Mouse (Mus musculus): Measurements from ENCODE around the gene C330021F23Rik.
"Not testable (repeated sequence)": the region's sequence is repeated elsewhere in the genome, so short reads cannot be mapped to it uniquely, and the experiment has no call there.

The C330021F23Rik gene

GRCm38 (mm10) chr8:3567641-3568371, at the start of gene C330021F23Rik:
C330021F23Rik (plus strand) TSS chr8:3567990.
- DNase-seq (ENCODE audit: low spot score), result no peak

DNA sequence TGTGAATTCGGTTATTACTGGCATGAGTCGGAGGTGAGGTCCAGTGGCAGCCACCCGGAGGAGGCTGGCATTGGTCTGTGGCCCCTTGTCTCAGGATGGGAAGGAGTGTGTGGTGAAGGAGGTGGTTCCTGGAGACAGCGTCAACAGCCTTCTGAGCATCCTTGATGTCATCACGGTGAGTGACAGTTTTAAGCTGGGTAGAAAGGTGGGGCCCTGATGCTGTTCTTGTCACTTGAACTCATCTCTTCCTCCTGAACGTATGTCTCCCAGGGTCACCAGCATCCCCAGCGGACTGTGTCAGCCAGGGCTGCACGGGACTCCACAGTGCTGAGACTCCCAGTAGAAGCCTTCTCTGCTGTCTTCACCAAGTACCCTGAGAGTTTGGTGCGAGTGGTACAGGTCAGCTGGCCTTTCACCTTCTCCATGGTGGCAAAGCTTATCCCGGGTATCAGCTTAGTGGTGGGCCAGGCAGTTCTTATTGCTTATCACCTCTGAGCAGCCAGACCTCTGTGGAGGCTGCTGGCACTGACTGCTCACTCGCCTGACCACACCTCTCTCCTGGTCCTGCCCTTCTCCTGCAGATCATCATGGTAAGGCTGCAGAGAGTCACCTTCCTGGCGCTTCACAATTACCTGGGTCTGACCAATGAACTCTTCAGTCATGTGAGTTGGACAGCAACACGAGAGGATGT, 45.6 kb upstream of the C330021F23Rik start:
- DNase-seq (ENCODE audit: low spot score), result no peak

GRCm38 (mm10) chr8:3530816-3531215, 37.0 kb upstream of the C330021F23Rik start:
- no peak for DNase-seq (ENCODE audit: low spot score)

- DNase-seq (ENCODE audit: low spot score), result no peak
These were observed 35.9 kb upstream of the C330021F23Rik start for GRCm38 (mm10) chr8:3531936-3532335.

DNA sequence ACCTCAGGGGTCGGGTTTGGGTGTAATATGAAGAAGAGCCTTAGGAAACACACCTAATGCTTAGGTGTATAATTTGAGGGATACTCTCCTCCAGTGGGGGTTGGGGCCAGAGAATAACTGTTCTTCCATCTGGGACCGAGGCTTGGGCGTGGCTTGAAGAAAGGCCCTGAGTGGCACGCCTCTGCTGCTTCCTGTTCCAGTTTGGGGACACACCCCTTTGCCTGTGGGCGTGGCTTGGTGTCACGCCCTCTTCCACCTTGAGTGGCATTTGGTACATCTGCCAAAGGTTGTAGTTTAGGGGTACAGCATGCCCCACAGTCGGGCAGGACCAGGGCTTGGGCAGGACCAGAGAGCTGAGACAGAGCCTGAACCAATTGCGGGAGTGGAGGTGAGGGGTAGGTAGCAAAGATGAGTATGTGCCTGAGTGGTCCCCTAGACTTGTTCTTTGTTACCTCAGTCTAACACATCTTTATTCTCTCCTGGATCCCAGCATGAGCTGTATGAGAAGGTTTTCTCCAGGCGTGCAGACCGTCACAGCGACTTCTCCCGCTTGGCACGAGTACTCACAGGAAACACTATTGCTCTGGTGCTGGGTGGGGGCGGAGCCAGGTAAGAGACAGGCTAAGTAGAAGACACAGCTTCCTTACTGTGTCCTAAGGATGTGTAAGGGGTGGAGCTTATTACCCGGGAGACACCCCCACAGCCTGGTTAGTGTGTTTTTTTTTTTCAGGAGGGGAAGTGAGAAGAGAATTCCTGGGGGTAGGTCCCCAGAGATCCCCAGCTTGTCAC, 31.5 kb upstream of the C330021F23Rik start:
- DNase-seq (ENCODE audit: low spot score), result peak; percentile 59

- no peak for DNase-seq (ENCODE audit: low spot score)
These were observed 30.9 kb upstream of the C330021F23Rik start for GRCm38 (mm10) chr8:3536940-3537339.

- DNase-seq (ENCODE audit: low spot score), result no peak
These were observed 30.1 kb upstream of the C330021F23Rik start for GRCm38 (mm10) chr8:3537666-3538065.

- DNase-seq (ENCODE audit: low spot score), result no peak
These were observed 28.6 kb upstream of the C330021F23Rik start for GRCm38 (mm10) chr8:3539146-3539545.

DNA sequence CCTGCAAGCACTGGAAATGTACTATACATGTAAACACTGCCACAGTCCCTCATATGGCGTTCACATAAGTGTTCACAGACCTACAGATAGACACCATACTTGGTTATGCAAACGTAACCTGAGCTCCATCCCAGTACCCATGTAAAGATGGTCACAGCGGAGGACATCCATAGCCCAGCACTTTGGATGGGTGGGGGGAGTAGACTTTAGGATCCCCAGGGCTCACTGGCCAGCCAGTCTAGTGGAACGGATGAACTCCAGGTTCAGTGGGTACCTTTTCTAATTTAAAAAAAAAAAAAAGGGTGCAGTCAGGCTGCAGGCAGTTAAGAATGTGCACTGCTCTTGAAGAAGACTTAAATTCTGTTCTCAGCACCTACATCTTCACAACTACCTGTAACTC, 27.7 kb upstream of the C330021F23Rik start:
- no peak for DNase-seq (ENCODE audit: low spot score)

- DNase-seq (ENCODE audit: low spot score), result no peak
These were observed 21.3 kb upstream of the C330021F23Rik start for GRCm38 (mm10) chr8:3546511-3546910.

GRCm38 (mm10) chr8:3552240-3552639, 15.6 kb upstream of the C330021F23Rik start:
- DNase-seq (ENCODE audit: low spot score), result no peak

GRCm38 (mm10) chr8:3556114-3556513, 11.7 kb upstream of the C330021F23Rik start:
- no peak for DNase-seq (ENCODE audit: low spot score)

GRCm38 (mm10) chr8:3568378-3568777, 588 bp downstream of the C330021F23Rik start:
- no peak for DNase-seq (ENCODE audit: low spot score)

- no peak for DNase-seq (ENCODE audit: low spot score)
These were observed 2.0 kb downstream of the C330021F23Rik start for GRCm38 (mm10) chr8:3569784-3570183.

GRCm38 (mm10) chr8:3574546-3574945, 6.8 kb downstream of the C330021F23Rik start:
- no peak for DNase-seq (ENCODE audit: low spot score)

DNA sequence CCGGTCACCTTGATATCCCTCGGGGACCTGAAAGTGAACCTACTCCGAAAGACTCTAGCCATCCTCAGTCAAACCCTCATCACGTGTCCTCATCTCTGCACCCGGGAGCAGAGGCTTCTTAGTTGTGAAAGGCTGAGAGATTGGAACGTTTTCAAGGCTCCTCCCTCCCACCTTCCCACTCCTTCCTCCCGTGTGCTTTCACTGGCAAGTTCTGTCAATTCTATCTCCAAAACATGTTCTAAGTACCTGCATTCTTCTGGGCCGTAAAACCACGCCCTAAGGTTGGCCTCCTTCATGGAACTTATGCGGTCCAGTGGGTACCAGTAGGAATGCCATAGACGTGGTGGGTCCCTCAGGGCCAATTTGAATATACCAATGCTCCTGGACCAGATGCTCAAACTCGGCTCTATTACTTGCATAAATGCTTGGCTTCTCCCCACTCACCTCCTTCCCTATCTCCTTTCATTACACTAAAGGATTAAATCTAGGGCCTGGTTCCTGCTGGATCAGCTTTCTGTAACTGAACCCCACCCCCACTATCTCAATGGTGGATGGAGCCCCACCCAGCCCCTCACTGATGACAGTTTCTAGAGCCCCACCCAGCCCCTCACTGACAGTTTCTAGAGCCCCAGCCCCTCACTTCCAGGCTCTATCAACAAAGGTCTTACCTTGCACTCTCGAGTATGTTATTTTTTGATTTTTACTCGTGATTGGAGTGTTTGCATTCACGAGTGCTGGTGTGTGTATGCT, 8.6 kb downstream of the C330021F23Rik start:
- no peak for DNase-seq (ENCODE audit: low spot score)

DNA sequence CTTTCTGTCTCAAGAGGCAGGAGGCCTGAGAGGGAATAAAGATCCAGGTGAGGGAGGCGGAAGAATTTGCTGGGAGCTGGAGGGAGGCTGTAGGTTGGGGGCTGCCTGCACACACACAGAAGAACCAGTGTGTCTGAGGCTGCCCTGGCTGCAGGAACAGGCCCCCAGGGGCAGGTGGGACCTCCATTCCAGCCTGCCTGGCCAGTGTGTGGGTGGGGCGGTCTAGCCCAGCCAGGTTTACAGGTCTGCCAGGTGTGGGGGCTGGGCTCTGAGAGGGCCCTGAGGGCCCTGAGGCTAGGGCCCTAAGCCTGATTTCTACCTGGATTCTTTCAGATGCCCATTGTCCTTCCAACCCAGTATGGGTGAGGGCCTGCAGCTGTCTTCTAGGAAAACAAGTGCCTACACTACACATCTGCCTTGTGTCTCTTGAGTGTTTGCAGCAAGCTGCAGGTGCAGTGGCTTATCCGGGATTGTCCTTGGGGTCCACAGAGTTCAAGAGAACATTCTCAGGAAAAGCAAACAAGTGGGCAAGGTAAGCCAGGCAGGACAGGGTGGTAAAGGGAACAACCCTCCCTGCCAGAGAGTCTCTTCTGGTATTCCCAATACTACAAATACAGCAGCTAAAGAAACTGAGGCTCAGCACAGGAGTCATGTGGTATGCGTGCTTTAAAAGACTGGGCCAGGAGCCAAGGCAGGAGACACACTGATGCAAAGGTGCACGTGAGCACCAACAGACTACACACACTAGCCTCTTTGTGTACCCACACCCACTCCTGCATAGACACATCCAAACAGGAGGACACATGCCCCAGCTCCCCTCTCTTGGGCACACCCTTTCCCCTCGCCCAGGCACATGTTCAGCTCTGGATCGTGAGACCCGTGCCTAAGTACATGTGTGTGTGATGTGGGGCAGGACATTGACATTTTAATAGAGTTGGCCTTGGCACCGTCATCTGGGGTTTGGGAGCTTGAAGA, 11.9 kb downstream of the C330021F23Rik start:
- DNase-seq (ENCODE audit: low spot score), result no peak

DNA sequence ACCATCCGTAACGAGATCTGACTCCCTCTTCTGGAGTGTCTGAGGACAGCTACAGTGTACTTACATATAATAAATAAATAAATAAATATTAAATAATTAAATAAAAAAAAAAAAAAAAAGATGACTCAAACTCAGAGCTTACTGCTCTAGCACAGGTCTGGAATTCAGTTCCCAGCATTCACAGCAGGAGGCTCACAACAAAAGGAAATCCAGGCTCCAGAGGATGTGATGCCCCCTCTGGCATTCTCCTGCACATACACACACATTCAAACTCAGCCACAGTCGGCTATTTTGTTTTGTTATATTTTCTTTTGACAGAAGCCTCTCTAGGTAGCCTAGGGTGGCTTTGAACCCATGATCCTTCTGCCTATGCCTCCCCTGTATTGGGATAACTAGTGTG, 14.2 kb downstream of the C330021F23Rik start:
- not testable (repeated sequence) for DNase-seq (ENCODE audit: low spot score)

GRCm38 (mm10) chr8:3586452-3586851, 18.7 kb downstream of the C330021F23Rik start:
- no peak for DNase-seq (ENCODE audit: low spot score)

DNA sequence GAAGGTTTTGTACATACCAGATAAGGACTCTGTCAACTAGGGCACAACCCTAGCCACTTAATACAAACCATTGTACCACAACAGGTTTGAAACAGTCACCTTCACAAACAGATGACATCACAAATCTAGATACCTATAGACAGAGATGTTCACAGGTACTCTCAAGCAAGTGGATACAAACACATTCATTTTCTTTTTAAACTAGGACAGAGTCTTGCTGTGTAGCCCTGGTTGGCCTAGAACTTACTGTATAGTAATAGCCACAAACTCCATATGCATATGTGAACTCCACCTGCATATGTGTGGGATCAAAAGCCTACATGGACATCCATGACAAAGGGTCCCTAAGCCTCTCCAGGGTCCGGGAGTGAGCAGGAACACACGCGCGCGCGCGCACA, 19.2 kb downstream of the C330021F23Rik start, which contains the start of gene Camsap3:
Camsap3 (plus strand) TSS at position 301 of the 398 bp plus-strand sequence.
- DNase-seq (ENCODE audit: low spot score), result no peak
